Mouse (Mus musculus) heart, embryonic 15.5 days (tissue): ENCODE measurements around the gene Osbpl3. TPM values are rescaled to one million over a fixed set of nuclear protein-coding genes. Genes with fewer than 3 reads are reported as not detected.

ENCODE experiments used
- ATAC-seq: fragments of 200-750 bp; cut with Nextera tagmentation; replicated peaks from 2 replicates; pipeline ENCODE4 v1.8.0; 2017; ENCODE audit warnings: low read depth, moderate TSS enrichment; ENCODE audit not compliant: insufficient number of reproducible peaks, insufficient read depth, low FRiP score
- H3K27ac ChIP-seq: fragments of 300-500 bp; sonication (generic); 2 replicates; pipeline ENCODE4 v1.5.1; 2015; ENCODE audit warnings: mild to moderate bottlenecking, inconsistent platforms
- H3K27me3 ChIP-seq: fragments of 300-500 bp; sonication (generic); 2 replicates; pipeline ENCODE4 v1.6.1; 2015; ENCODE audit warnings: inconsistent platforms
- H3K36me3 ChIP-seq: fragments of 300-500 bp; sonication (generic); 2 replicates; pipeline ENCODE4 v1.6.1; 2015; ENCODE audit warnings: mild to moderate bottlenecking, inconsistent platforms
- H3K4me1 ChIP-seq: fragments of 300-500 bp; sonication (generic); replicated peaks from 2 replicates; pipeline ENCODE4 v1.6.1; 2015; ENCODE audit warnings: inconsistent platforms
- H3K4me2 ChIP-seq: fragments of 300-500 bp; sonication (generic); 2 replicates; pipeline ENCODE4 v1.6.1; 2015; ENCODE audit warnings: inconsistent platforms, mild to moderate bottlenecking, moderate library complexity
- H3K4me3 ChIP-seq: fragments of 300-500 bp; sonication (generic); 2 replicates; pipeline ENCODE4 v1.5.1; 2015; ENCODE audit warnings: mild to moderate bottlenecking, inconsistent platforms
- H3K9ac ChIP-seq: fragments of 300-500 bp; sonication (generic); 2 replicates; pipeline ENCODE4 v1.6.1; 2015; ENCODE audit warnings: mild to moderate bottlenecking, inconsistent platforms
- H3K9me3 ChIP-seq: fragments of 300-500 bp; sonication (generic); replicated peaks from 2 replicates; pipeline ENCODE4 v1.6.1; 2016; ENCODE audit warnings: inconsistent platforms
- WGBS: fragments of 180-500 bp; shearing (Covaris S2); methylation state at CpG from one replicate; pipeline ENCODE4 v1.1.7; 2015; ENCODE audit warnings: mixed read lengths; 5-methylcytosine and 5-hydroxymethylcytosine counted together
- polyA plus RNA-seq: library from polyadenylated mRNA; unstranded; fragments of >200 nt; fragmentation: Nextera tagmentation; extraction: Ambion mirVana; gene quantifications from 2 replicates; pipeline ENCODE4 v1.2.1, GENCODE M21; 2015

Gene Osbpl3
- polyA plus RNA-seq, 1 experiment from 2014 or later: 15.8 TPM

GRCm38 (mm10) chr6:50325485-50325884 lies 130.5 kb downstream of the Osbpl3 start:
- Histone ChIP-seq H3K9me3 (no peaks in the 10 kb centered on the region), H3K27ac (peak overlapping the region; percentile 70), H3K4me2 (no peak overlapping the region), H3K36me3 (peaks cover 9% of the 10 kb centered on the region; the same call in 1 of the 2 replicates), H3K9ac (no peak overlapping the region), H3K4me3 (no peak overlapping the region), H3K27me3 (no peaks in the 10 kb centered on the region), H3K4me1 (peaks cover 26% of the 10 kb centered on the region)
- WGBS: 30% methylated on average over 9 of the region's 9 CpGs
- peak; percentile 58; the same call in 1 of the 2 replicates for ATAC-seq

- no peak overlapping the region for H3K27ac ChIP-seq
- 58% methylated on average over 9 of the region's 9 CpGs for WGBS
- H3K4me1 ChIP-seq: peaks cover 23% of the 10 kb centered on the region
- no peak overlapping the region for H3K4me3 ChIP-seq
- H3K9me3 ChIP-seq: no peaks in the 10 kb centered on the region
- no peaks in the 10 kb centered on the region for H3K27me3 ChIP-seq
- H3K4me2 ChIP-seq: no peak overlapping the region
- peaks cover 9% of the 10 kb centered on the region; the same call in 1 of the 2 replicates for H3K36me3 ChIP-seq
- no peak for ATAC-seq
- H3K9ac ChIP-seq: no peak overlapping the region
Measured at GRCm38 (mm10) chr6:50322631-50323030, 133.4 kb downstream of the Osbpl3 start.

- H3K9me3 ChIP-seq: no peaks in the 10 kb centered on the region
- H3K27me3 ChIP-seq: no peaks in the 10 kb centered on the region
- no peak overlapping the region for H3K27ac ChIP-seq
- ATAC-seq: no peak
- H3K4me3 ChIP-seq: no peak overlapping the region
- H3K36me3 ChIP-seq: peaks cover 9% of the 10 kb centered on the region; the same call in 1 of the 2 replicates
- H3K4me2 ChIP-seq: no peak overlapping the region
- 73% methylated on average over 6 of the region's 6 CpGs for WGBS
- no peak overlapping the region for H3K9ac ChIP-seq
- peaks cover 23% of the 10 kb centered on the region for H3K4me1 ChIP-seq
Measured at GRCm38 (mm10) chr6:50321739-50322138, 134.3 kb downstream of the Osbpl3 start.

GRCm38 (mm10) chr6:50318590-50319172 lies 137.3 kb downstream of the Osbpl3 start:
- H3K4me1 ChIP-seq: peaks cover 24% of the 10 kb centered on the region
- H3K36me3 ChIP-seq: peaks cover 4% of the 10 kb centered on the region; the same call in 1 of the 2 replicates
- H3K9me3 ChIP-seq: no peaks in the 10 kb centered on the region
- no peak overlapping the region for H3K27ac ChIP-seq
- H3K27me3 ChIP-seq: no peaks in the 10 kb centered on the region
- H3K4me3 ChIP-seq: no peak overlapping the region
- no peak overlapping the region for H3K9ac ChIP-seq
- ATAC-seq: no peak
- 64% methylated on average over 7 of the region's 7 CpGs for WGBS
- no peak overlapping the region for H3K4me2 ChIP-seq

- Histone ChIP-seq H3K27ac (no peak overlapping the region), H3K27me3 (no peaks in the 10 kb centered on the region), H3K4me3 (no peak overlapping the region), H3K9me3 (no peaks in the 10 kb centered on the region), H3K36me3 (peaks cover 4% of the 10 kb centered on the region; the same call in 1 of the 2 replicates), H3K4me2 (no peak overlapping the region), H3K9ac (no peak overlapping the region), H3K4me1 (peaks cover 27% of the 10 kb centered on the region)
- ATAC-seq: no peak
- WGBS: 51% methylated on average over 2 of the region's 2 CpGs
Measured at GRCm38 (mm10) chr6:50318150-50318549, 137.9 kb downstream of the Osbpl3 start.

- H3K27me3 ChIP-seq: no peaks in the 10 kb centered on the region
- 87% methylated on average over 7 of the region's 7 CpGs for WGBS
- ATAC-seq: no peak
- H3K4me1 ChIP-seq: peaks cover 27% of the 10 kb centered on the region
- H3K4me3 ChIP-seq: no peak overlapping the region
- no peak overlapping the region for H3K9ac ChIP-seq
- H3K36me3 ChIP-seq: peaks cover 4% of the 10 kb centered on the region; the same call in 1 of the 2 replicates
- no peak overlapping the region for H3K4me2 ChIP-seq
- no peaks in the 10 kb centered on the region for H3K9me3 ChIP-seq
- H3K27ac ChIP-seq: no peak overlapping the region
Measured at GRCm38 (mm10) chr6:50316795-50317505, 139.1 kb downstream of the Osbpl3 start.

- H3K4me3 ChIP-seq: no peak overlapping the region
- peaks cover 27% of the 10 kb centered on the region for H3K4me1 ChIP-seq
- no peaks in the 10 kb centered on the region for H3K27me3 ChIP-seq
- peak overlapping the region; percentile 29; the same call in 1 of the 2 replicates for H3K9ac ChIP-seq
- H3K9me3 ChIP-seq: no peaks in the 10 kb centered on the region
- peak overlapping the region; percentile 89 for H3K27ac ChIP-seq
- peak overlapping the region; percentile 36 for H3K4me2 ChIP-seq
- peak; percentile 76 for ATAC-seq
- H3K36me3 ChIP-seq: no peaks in the 10 kb centered on the region
- 39% methylated on average over 12 of the region's 12 CpGs for WGBS
Measured at GRCm38 (mm10) chr6:50314406-50315071, 141.5 kb downstream of the Osbpl3 start.

- Histone ChIP-seq H3K27ac (no peak overlapping the region), H3K36me3 (peaks cover 4% of the 10 kb centered on the region; the same call in 1 of the 2 replicates), H3K27me3 (no peaks in the 10 kb centered on the region), H3K4me2 (no peak overlapping the region), H3K4me1 (peaks cover 17% of the 10 kb centered on the region), H3K9ac (no peak overlapping the region), H3K9me3 (no peaks in the 10 kb centered on the region), H3K4me3 (no peak overlapping the region)
- WGBS: 39% methylated on average over 4 of the region's 4 CpGs
- peak; percentile 53; the same call in 1 of the 2 replicates for ATAC-seq
Measured at GRCm38 (mm10) chr6:50312647-50313046, 143.4 kb downstream of the Osbpl3 start.

- ATAC-seq: no peak
- WGBS: 27% methylated on average over 6 of the region's 6 CpGs
Measured at GRCm38 (mm10) chr6:50309019-50309418, 147.0 kb downstream of the Osbpl3 start.

GRCm38 (mm10) chr6:50306625-50307024 lies 149.4 kb downstream of the Osbpl3 start:
- Histone ChIP-seq H3K27ac (no peak overlapping the region), H3K4me3 (no peak overlapping the region), H3K9ac (no peak overlapping the region), H3K9me3 (no peaks in the 10 kb centered on the region), H3K4me2 (no peak overlapping the region), H3K4me1 (no peaks in the 10 kb centered on the region), H3K36me3 (peaks cover 14% of the 10 kb centered on the region; the same call in 1 of the 2 replicates), H3K27me3 (no peaks in the 10 kb centered on the region)
- 73% methylated on average over 4 of the region's 4 CpGs for WGBS
- ATAC-seq: no peak

More at GRCm38 (mm10) chr6:50309019-50309418, 147.0 kb downstream of the Osbpl3 start:
- H3K4me1 ChIP-seq: peaks cover 2% of the 10 kb centered on the region; the same call in 1 of the 2 replicates
- no peak overlapping the region for H3K4me3 ChIP-seq
- H3K9ac ChIP-seq: no peak overlapping the region
- no peak overlapping the region for H3K27ac ChIP-seq
- peaks cover 4% of the 10 kb centered on the region; the same call in 1 of the 2 replicates for H3K36me3 ChIP-seq
- no peaks in the 10 kb centered on the region for H3K9me3 ChIP-seq
- no peaks in the 10 kb centered on the region for H3K27me3 ChIP-seq
- H3K4me2 ChIP-seq: no peak overlapping the region

GRCm38 (mm10) chr6:50304949-50305491 lies 151.0 kb downstream of the Osbpl3 start:
- H3K27me3 ChIP-seq: no peaks in the 10 kb centered on the region
- no peaks in the 10 kb centered on the region for H3K9me3 ChIP-seq
- no peak overlapping the region for H3K27ac ChIP-seq
- WGBS: 64% methylated on average over 4 of the region's 4 CpGs
- H3K4me3 ChIP-seq: no peak overlapping the region
- no peak overlapping the region for H3K9ac ChIP-seq
- ATAC-seq: 0 out of 2 replicates have a peak, but pooled peaks have one; percentile 10
- no peak overlapping the region for H3K4me2 ChIP-seq
- no peaks in the 10 kb centered on the region for H3K4me1 ChIP-seq
- H3K36me3 ChIP-seq: peaks cover 14% of the 10 kb centered on the region; the same call in 1 of the 2 replicates
